Mouse (Mus musculus) retina, adult 2 months (tissue): ENCODE results near the gene Cd160.

Experiments used
- DNase-seq: peaks from one replicate; pipeline ENCODE4 v3.0.0-alpha.2; 2012; ENCODE audit warnings: low read depth, low spot score

Gene Cd160

GRCm38 (mm10) chr3:96828984-96829383 is at the start of gene Cd160, which contains the start of gene Pdzk1:
Gene Cd160, minus strand, starts transcription at chr3:96829351.
Gene Pdzk1, plus strand, starts transcription at chr3:96829284.
- DNase-seq = no peak

- no peak for DNase-seq
These were observed 45.8 kb upstream of the Cd160 start for GRCm38 (mm10) chr3:96874808-96875571.

- DNase-seq = no peak
These were observed 43.4 kb upstream of the Cd160 start for GRCm38 (mm10) chr3:96872501-96872900.

- no peak for DNase-seq
These were observed 41.9 kb upstream of the Cd160 start for GRCm38 (mm10) chr3:96871070-96871469.

GRCm38 (mm10) chr3:96870270-96870669 is 41.1 kb upstream of the Cd160 start:
- DNase-seq = no peak

- DNase-seq = no peak
These were observed 39.9 kb upstream of the Cd160 start for GRCm38 (mm10) chr3:96869091-96869490.

- DNase-seq = no peak
These were observed 39.4 kb upstream of the Cd160 start for GRCm38 (mm10) chr3:96868566-96868965.

GRCm38 (mm10) chr3:96867863-96868262 is 38.7 kb upstream of the Cd160 start:
- DNase-seq = no peak

GRCm38 (mm10) chr3:96860498-96860897 is 31.3 kb upstream of the Cd160 start:
- no peak for DNase-seq

GRCm38 (mm10) chr3:96855833-96856232 is 26.7 kb upstream of the Cd160 start:
- DNase-seq = no peak

- DNase-seq = no peak
These were observed 25.2 kb upstream of the Cd160 start for GRCm38 (mm10) chr3:96854376-96854775.

- no peak for DNase-seq
These were observed 23.4 kb upstream of the Cd160 start for GRCm38 (mm10) chr3:96852561-96852960.

- no peak for DNase-seq
These were observed 20.1 kb upstream of the Cd160 start for GRCm38 (mm10) chr3:96849168-96849727.

GRCm38 (mm10) chr3:96848470-96848869 is 19.3 kb upstream of the Cd160 start:
- DNase-seq = no peak

GRCm38 (mm10) chr3:96847661-96848060 is 18.5 kb upstream of the Cd160 start:
- no peak for DNase-seq

- no peak for DNase-seq
These were observed 17.8 kb upstream of the Cd160 start for GRCm38 (mm10) chr3:96846985-96847384.

- DNase-seq = no peak
These were observed 16.7 kb upstream of the Cd160 start for GRCm38 (mm10) chr3:96845806-96846205.

GRCm38 (mm10) chr3:96845191-96845590 is 16.0 kb upstream of the Cd160 start:
- DNase-seq = no peak

GRCm38 (mm10) chr3:96838996-96839645 is 10.0 kb upstream of the Cd160 start:
- no peak for DNase-seq

GRCm38 (mm10) chr3:96836414-96836813 is 7.3 kb upstream of the Cd160 start:
- DNase-seq = no peak

GRCm38 (mm10) chr3:96834587-96835348 is 5.6 kb upstream of the Cd160 start:
- DNase-seq = no peak

- no peak for DNase-seq
These were observed 3.8 kb upstream of the Cd160 start for GRCm38 (mm10) chr3:96832930-96833329.
